Mouse (Mus musculus) thymus, postnatal 10 days (tissue): ENCODE measurements around the gene Armc7.
"Not testable (repeated sequence)": the region's sequence is repeated elsewhere in the genome, so short reads cannot be mapped to it uniquely, and the experiment has no call there.

Experiments used
- DNase-seq, 2 experiments: peaks; one replicate each; pipeline ENCODE4 v3.0.0; 2021; ENCODE audit warnings: low spot score in 2 of 2

The Armc7 gene

DNA sequence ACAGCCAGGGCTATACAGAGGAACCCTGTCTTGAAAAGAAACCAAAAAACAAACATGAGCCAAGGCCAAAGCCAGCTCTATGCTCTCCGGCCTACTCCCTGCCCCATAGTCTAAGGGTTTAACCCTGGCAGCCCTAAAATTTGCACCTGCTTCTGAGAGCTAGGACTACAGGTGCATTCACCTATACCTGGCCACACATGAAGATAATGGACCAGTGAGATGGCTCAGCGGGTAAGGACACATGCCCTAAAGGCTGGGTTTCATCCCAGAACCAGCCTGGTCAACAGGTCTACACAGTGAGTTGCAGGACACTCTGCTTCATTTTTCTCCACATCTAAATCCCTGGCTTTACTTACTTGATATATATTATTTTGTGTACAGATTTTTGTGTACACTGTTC, 46.8 kb downstream of the Armc7 start:
- DNase-seq, result no peak

GRCm38 (mm10) chr11:115522703-115523102, 47.2 kb downstream of the Armc7 start:
- no peak for DNase-seq

DNA sequence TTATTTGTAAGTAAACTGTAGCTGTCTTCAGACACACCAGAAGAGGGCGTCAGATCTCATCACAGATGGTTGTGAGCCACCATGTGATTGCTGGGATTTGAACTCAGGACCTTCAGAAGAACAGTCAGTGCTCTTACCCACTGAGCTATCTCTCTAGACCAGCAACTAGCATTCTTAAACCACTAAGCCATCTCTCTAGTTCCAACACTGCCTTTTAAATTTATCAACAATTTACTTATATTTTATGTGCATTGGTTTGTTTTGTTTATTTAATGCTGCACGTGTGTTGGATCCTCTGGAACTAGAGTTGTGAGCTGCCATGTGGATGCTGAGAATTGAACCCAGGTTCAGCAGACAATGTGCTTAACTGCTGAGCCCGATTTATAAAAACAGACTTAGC, 51.0 kb downstream of the Armc7 start:
- not testable (repeated sequence) for DNase-seq

GRCm38 (mm10) chr11:115534759-115535371, 59.4 kb downstream of the Armc7 start:
- DNase-seq, result no peak

DNA sequence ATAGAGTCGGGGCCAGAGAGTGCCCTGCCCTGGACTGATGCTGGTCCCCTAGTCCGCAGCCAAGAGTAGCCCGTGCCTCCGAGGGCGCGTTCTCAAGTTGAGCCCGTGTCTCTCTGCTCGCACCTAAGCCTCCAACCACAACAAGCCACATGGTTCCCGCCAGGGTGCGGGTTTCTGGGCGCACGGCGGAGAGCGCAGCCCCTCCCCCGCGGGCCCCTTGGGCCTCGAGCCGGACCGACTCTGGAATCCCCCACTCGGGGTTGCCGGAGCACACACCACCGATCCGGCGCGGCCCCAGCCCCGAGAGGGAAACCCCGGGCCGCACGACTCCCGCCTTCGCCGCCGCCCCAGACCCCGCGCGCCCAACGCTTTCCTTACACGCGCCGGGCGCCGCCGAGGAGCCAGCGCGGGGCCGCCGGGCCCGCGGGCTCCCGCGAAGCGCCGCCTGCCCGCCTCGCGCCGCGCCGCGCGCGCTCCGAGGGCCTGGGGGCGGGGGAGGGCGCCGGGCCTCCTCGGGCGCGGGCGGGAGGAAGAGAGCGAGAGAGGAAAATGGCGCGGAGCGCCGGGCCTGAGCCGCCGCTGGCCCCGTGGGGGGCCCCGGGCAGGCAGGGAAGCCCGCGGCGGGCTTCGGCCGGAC, 60.1 kb downstream of the Armc7 start:
- peak; percentile 59 to 67 for DNase-seq

DNA sequence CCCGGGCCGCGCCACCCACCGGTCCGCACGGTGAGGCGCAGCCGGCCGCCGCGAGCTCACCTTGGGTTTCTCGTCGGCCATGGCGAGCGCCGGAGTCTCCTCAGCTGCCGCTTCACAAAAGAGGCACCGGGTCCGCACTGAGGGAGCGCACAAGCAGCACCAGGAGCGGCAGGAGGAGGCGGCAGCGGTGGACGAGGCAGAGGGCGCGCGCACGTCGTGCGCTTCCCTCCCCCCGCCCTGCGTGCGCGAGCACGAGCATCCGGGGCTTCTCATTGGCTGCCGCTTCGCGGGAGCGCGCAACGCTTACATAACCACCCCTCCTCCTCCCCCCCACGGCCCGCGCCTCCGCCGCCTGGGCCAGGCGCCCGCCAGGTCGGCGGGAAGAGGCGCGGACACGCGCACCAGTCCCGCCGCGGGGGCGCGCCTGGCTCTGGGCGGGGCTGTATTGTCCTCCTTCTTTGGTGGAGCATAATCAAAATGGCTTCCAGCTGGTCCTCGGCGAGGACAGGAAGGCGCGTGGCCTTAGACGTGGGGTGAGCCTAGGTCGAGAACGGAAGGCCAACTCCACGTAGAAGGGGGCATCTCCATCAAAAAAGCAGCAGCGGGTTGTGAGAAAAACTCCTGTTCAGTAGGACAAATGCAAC, 60.7 kb downstream of the Armc7 start, which contains the start of gene Sumo2:
Gene Sumo2 (minus strand): TSS at position 239 of the 644 bp plus-strand sequence.
- peak; percentile 98 to 99 for DNase-seq

- peak in 1 of 2 experiments; percentile 23 for DNase-seq
Observed at GRCm38 (mm10) chr11:115536856-115537568, 61.5 kb downstream of the Armc7 start.

- no peak for DNase-seq
Observed at GRCm38 (mm10) chr11:115538045-115538444, 62.6 kb downstream of the Armc7 start.
